Mouse (Mus musculus): ENCODE measurements around the gene Tub. TPM values are rescaled to one million over a fixed set of nuclear protein-coding genes. Genes with fewer than 3 reads are reported as not detected.

Gene Tub
- polyA plus RNA-seq, 1 experiment from 2014 or later = 5.2 TPM

DNA sequence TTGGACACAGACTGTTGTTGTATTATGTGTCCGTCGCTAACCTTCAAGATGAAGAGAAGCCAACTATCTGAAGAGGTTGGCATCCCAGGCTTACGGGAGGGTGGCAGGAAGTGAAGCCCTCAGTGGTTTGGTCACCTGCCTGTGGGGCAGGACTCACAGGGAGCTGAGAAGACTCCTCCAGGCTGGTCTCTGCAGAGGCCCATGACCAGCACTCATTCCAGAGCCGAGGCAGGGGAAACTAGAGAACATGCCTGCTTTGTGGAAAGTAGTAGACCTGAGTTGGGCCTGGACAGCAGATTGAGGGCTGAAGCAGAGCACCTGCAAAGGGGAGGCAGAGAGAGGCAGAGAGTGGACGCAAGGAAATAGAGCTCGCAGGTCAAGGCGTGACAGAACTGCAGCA lies 14.7 kb upstream of the Tub start:
- Histone ChIP-seq H3K4me3 (ENCODE audit: low read depth, low read length) (peak overlapping the region; percentile 98), H3K36me3 (ENCODE audit: control insufficient read depth, insufficient read depth, low read length) (peaks cover 39% of the 10 kb centered on the region), H3K9ac (ENCODE audit: low read length) (peak overlapping the region; percentile 92), H3K4me1 (replicated peaks; ENCODE audit: control insufficient read depth, insufficient read depth, low read length) (peaks cover 12% of the 10 kb centered on the region), H3K27ac (ENCODE audit: low read depth) (no peak overlapping the region), H3K27me3 (replicated peaks; ENCODE audit: control insufficient read depth, insufficient read depth, low read length) (no peaks in the 10 kb centered on the region), H3K9me3 (ENCODE audit: control insufficient read depth, low read length) (no peaks in the 10 kb centered on the region), H3K4me2 (ENCODE audit: low read length) (peak overlapping the region; percentile 96)
- DNase-seq (ENCODE audit: low spot score) (no peak), ATAC-seq (replicated peaks; ENCODE audit: low FRiP score, low TSS enrichment, low read depth) (no peak)
- WGBS = 83% methylated on average over 7 of the region's 7 CpGs

DNA sequence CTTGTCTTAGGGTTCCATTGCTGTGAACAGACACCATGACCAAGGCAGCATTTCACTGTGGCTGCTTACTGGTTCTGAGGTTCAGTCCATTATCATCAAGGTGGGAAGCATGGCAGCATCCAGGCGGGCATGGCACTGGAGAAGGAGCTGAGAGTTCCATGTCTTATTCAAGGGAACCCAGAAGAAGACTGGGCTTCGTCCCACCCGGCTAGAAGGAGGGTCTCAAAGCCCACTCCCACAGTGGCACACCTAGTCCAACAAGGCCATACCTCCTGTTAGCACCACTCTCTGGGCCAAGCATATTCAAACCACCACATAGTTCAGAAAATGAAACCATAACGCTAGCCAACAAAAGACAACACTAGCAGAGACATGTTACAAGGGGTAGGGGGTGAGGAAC lies 13.5 kb upstream of the Tub start:
- H3K27me3 ChIP-seq (replicated peaks; ENCODE audit: control insufficient read depth, insufficient read depth, low read length) = no peaks in the 10 kb centered on the region
- H3K27ac ChIP-seq (ENCODE audit: low read depth) = no peak overlapping the region
- ATAC-seq (replicated peaks; ENCODE audit: low FRiP score, low TSS enrichment, low read depth) (no peak), DNase-seq (ENCODE audit: low spot score) (no peak)
- no peak overlapping the region for H3K4me3 ChIP-seq (ENCODE audit: low read depth, low read length)
- H3K4me1 ChIP-seq (replicated peaks; ENCODE audit: control insufficient read depth, insufficient read depth, low read length) = peaks cover 12% of the 10 kb centered on the region
- no peaks in the 10 kb centered on the region for H3K9me3 ChIP-seq (ENCODE audit: control insufficient read depth, low read length)
- WGBS = 93% methylated on average over 4 of the region's 4 CpGs
- H3K4me2 ChIP-seq (ENCODE audit: low read length) = no peak overlapping the region
- no peak overlapping the region for H3K9ac ChIP-seq (ENCODE audit: low read length)
- H3K36me3 ChIP-seq (ENCODE audit: control insufficient read depth, insufficient read depth, low read length) = peaks cover 51% of the 10 kb centered on the region

GRCm38 (mm10) chr7:108941466-108941865 lies 8.7 kb upstream of the Tub start:
- DNase-seq (ENCODE audit: low spot score) = no peak
- Histone ChIP-seq H3K27ac (ENCODE audit: low read depth) (no peak overlapping the region), H3K9ac (ENCODE audit: low read length) (no peak overlapping the region), H3K27me3 (replicated peaks; ENCODE audit: control insufficient read depth, insufficient read depth, low read length) (no peaks in the 10 kb centered on the region), H3K9me3 (ENCODE audit: control insufficient read depth, low read length) (no peaks in the 10 kb centered on the region), H3K36me3 (ENCODE audit: control insufficient read depth, insufficient read depth, low read length) (peaks cover 82% of the 10 kb centered on the region), H3K4me3 (ENCODE audit: low read depth, low read length) (no peak overlapping the region), H3K4me1 (replicated peaks; ENCODE audit: control insufficient read depth, insufficient read depth, low read length) (no peaks in the 10 kb centered on the region), H3K4me2 (ENCODE audit: low read length) (no peak overlapping the region)
- WGBS = 92% methylated on average over 9 of the region's 9 CpGs
- no peak for ATAC-seq (replicated peaks; ENCODE audit: low FRiP score, low TSS enrichment, low read depth)

DNA sequence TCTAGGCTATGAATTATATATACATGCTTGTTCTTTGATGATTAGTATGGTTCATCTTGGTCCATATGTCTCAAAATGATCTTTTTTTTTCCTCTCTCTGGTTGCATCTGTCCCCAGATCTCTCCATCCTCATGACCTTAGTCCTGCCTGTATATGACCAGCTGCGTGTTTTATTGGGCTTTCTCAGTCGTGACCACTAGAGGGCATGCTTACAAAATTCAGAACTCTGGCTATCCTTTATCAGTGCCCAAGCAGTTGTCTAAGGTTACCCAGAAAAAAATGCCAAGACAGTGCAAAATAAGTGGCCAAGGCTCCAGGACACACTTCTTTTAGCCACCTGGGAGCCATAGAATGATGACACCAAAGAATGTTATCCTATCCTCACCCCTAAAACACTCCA lies 6.1 kb upstream of the Tub start:
- WGBS = 4% methylated on average over 2 of the region's 2 CpGs
- Histone ChIP-seq H3K4me1 (replicated peaks; ENCODE audit: control insufficient read depth, insufficient read depth, low read length) (no peaks in the 10 kb centered on the region), H3K4me2 (ENCODE audit: low read length) (no peak overlapping the region), H3K27me3 (replicated peaks; ENCODE audit: control insufficient read depth, insufficient read depth, low read length) (peaks cover under 1% of the 10 kb centered on the region; the same call in 1 of the 2 replicates), H3K4me3 (ENCODE audit: low read depth, low read length) (no peak overlapping the region), H3K9ac (ENCODE audit: low read length) (no peak overlapping the region), H3K27ac (ENCODE audit: low read depth) (no peak overlapping the region), H3K36me3 (ENCODE audit: control insufficient read depth, insufficient read depth, low read length) (peaks cover 57% of the 10 kb centered on the region), H3K9me3 (ENCODE audit: control insufficient read depth, low read length) (no peaks in the 10 kb centered on the region)
- DNase-seq (ENCODE audit: low spot score) (no peak), ATAC-seq (replicated peaks; ENCODE audit: low FRiP score, low TSS enrichment, low read depth) (peak; percentile 56; the same call in 1 of the 2 replicates)

DNA sequence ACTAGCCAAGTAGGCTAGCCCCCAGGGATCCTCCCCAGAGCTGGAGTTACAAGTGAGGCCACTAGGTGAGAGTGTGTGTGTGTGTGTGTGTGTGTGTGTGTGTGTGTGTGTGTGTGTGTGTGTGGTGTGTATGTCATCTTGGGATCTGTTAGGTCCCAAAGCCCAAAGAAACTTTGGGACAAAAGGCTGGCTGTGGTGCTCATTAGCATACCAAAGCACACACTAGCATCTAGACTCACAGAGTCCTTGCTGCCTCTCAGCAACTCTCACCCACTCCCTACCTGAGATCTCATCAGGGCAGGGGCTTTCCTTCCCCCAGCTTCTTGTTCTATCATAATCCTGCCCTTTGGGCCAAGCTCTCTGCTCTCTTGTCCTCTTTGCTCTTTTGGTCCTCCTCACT lies 1.5 kb upstream of the Tub start:
- DNase-seq (ENCODE audit: low spot score) (no peak), ATAC-seq (replicated peaks; ENCODE audit: low FRiP score, low TSS enrichment, low read depth) (no peak)
- Histone ChIP-seq H3K27ac (ENCODE audit: low read depth) (no peak overlapping the region), H3K4me2 (ENCODE audit: low read length) (no peak overlapping the region), H3K4me3 (ENCODE audit: low read depth, low read length) (no peak overlapping the region), H3K9ac (ENCODE audit: low read length) (no peak overlapping the region), H3K36me3 (ENCODE audit: control insufficient read depth, insufficient read depth, low read length) (peaks cover 16% of the 10 kb centered on the region), H3K9me3 (ENCODE audit: control insufficient read depth, low read length) (no peaks in the 10 kb centered on the region), H3K4me1 (replicated peaks; ENCODE audit: control insufficient read depth, insufficient read depth, low read length) (peaks cover 6% of the 10 kb centered on the region; the same call in 1 of the 2 replicates), H3K27me3 (replicated peaks; ENCODE audit: control insufficient read depth, insufficient read depth, low read length) (peaks cover 47% of the 10 kb centered on the region)

- WGBS = 38% methylated on average over 2 of the region's 2 CpGs
- no peak for ATAC-seq (replicated peaks; ENCODE audit: low FRiP score, low TSS enrichment, low read depth)
- H3K27me3 ChIP-seq (replicated peaks; ENCODE audit: control insufficient read depth, insufficient read depth, low read length) = peaks cover 48% of the 10 kb centered on the region
- no peak for DNase-seq (ENCODE audit: low spot score)
- no peak overlapping the region for H3K4me3 ChIP-seq (ENCODE audit: low read depth, low read length)
- no peak overlapping the region for H3K27ac ChIP-seq (ENCODE audit: low read depth)
- H3K9ac ChIP-seq (ENCODE audit: low read length) = no peak overlapping the region
- H3K9me3 ChIP-seq (ENCODE audit: control insufficient read depth, low read length) = no peaks in the 10 kb centered on the region
- no peak overlapping the region for H3K4me2 ChIP-seq (ENCODE audit: low read length)
- peaks cover 6% of the 10 kb centered on the region; the same call in 1 of the 2 replicates for H3K4me1 ChIP-seq (replicated peaks; ENCODE audit: control insufficient read depth, insufficient read depth, low read length)
- peaks cover 14% of the 10 kb centered on the region for H3K36me3 ChIP-seq (ENCODE audit: control insufficient read depth, insufficient read depth, low read length)
Observed at GRCm38 (mm10) chr7:108949301-108949700, 837 bp upstream of the Tub start.

- Histone ChIP-seq H3K4me1 (replicated peaks; ENCODE audit: control insufficient read depth, insufficient read depth, low read length) (peaks cover 6% of the 10 kb centered on the region; the same call in 1 of the 2 replicates), H3K9ac (ENCODE audit: low read length) (0 out of 2 replicates have a peak overlapping the region, but pooled peaks have one; percentile 20), H3K36me3 (ENCODE audit: control insufficient read depth, insufficient read depth, low read length) (0 out of 2 replicates have a peak, but pooled peaks cover under 1% of the 10 kb centered on the region), H3K9me3 (ENCODE audit: control insufficient read depth, low read length) (no peaks in the 10 kb centered on the region), H3K27me3 (replicated peaks; ENCODE audit: control insufficient read depth, insufficient read depth, low read length) (peaks cover 48% of the 10 kb centered on the region), H3K27ac (ENCODE audit: low read depth) (no peak overlapping the region), H3K4me2 (ENCODE audit: low read length) (peak overlapping the region; percentile 86), H3K4me3 (ENCODE audit: low read depth, low read length) (peak overlapping the region; percentile 44)
- under 1% methylated on average over 52 of the region's 52 CpGs for WGBS
- ATAC-seq (replicated peaks; ENCODE audit: low FRiP score, low TSS enrichment, low read depth) (peak; percentile 40; the same call in 1 of the 2 replicates), DNase-seq (ENCODE audit: low spot score) (peak; percentile 79)
Observed at GRCm38 (mm10) chr7:108950762-108951331, 709 bp downstream of the Tub start.

DNA sequence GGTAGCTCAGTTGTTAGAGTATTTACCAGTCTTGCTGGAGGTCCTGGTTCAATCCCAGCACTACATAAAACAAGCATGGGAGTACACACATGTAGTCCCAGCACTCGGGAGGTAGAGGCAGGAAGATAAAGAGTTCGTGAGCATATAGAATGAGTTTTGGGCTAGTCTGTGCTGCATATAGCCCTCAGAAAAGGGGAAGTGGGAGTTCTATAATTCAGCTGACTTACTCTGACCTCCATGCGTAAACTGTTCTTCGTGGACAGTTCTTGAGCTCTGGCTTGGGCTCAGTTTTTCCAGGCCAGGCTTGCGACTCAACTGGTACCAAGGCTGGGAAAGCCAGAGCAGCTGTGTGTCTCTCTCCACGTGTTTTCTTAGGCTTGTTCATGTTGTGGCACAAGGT lies 2.7 kb downstream of the Tub start:
- DNase-seq (ENCODE audit: low spot score) = no peak
- H3K27me3 ChIP-seq (replicated peaks; ENCODE audit: control insufficient read depth, insufficient read depth, low read length) = peaks cover 48% of the 10 kb centered on the region
- 80% methylated on average over 6 of the region's 6 CpGs for WGBS
- H3K9ac ChIP-seq (ENCODE audit: low read length) = no peak overlapping the region
- peaks cover 6% of the 10 kb centered on the region; the same call in 1 of the 2 replicates for H3K4me1 ChIP-seq (replicated peaks; ENCODE audit: control insufficient read depth, insufficient read depth, low read length)
- H3K4me2 ChIP-seq (ENCODE audit: low read length) = no peak overlapping the region
- no peak overlapping the region for H3K4me3 ChIP-seq (ENCODE audit: low read depth, low read length)
- no peaks in the 10 kb centered on the region for H3K36me3 ChIP-seq (ENCODE audit: control insufficient read depth, insufficient read depth, low read length)
- H3K9me3 ChIP-seq (ENCODE audit: control insufficient read depth, low read length) = no peaks in the 10 kb centered on the region
- no peak overlapping the region for H3K27ac ChIP-seq (ENCODE audit: low read depth)
- ATAC-seq (replicated peaks; ENCODE audit: low FRiP score, low TSS enrichment, low read depth) = no peak

- H3K27ac ChIP-seq (ENCODE audit: low read depth) = no peak overlapping the region
- H3K27me3 ChIP-seq (replicated peaks; ENCODE audit: control insufficient read depth, insufficient read depth, low read length) = peaks cover 46% of the 10 kb centered on the region
- no peak overlapping the region for H3K4me2 ChIP-seq (ENCODE audit: low read length)
- DNase-seq (ENCODE audit: low spot score) (peak; percentile 66), ATAC-seq (replicated peaks; ENCODE audit: low FRiP score, low TSS enrichment, low read depth) (no peak)
- peaks cover 6% of the 10 kb centered on the region; the same call in 1 of the 2 replicates for H3K4me1 ChIP-seq (replicated peaks; ENCODE audit: control insufficient read depth, insufficient read depth, low read length)
- no peaks in the 10 kb centered on the region for H3K9me3 ChIP-seq (ENCODE audit: control insufficient read depth, low read length)
- no peaks in the 10 kb centered on the region for H3K36me3 ChIP-seq (ENCODE audit: control insufficient read depth, insufficient read depth, low read length)
- no peak overlapping the region for H3K4me3 ChIP-seq (ENCODE audit: low read depth, low read length)
- WGBS = 52% methylated on average over 4 of the region's 4 CpGs
- H3K9ac ChIP-seq (ENCODE audit: low read length) = no peak overlapping the region
Observed at GRCm38 (mm10) chr7:108954185-108954584, 4.0 kb downstream of the Tub start.

All from intestine, embryonic 14.5 days (tissue).